Mouse (Mus musculus): ENCODE data around the gene Trim47. TPM values are rescaled to one million over a fixed set of nuclear protein-coding genes. Genes with fewer than 3 reads are reported as not detected.
"Not testable (repeated sequence)": the region's sequence is repeated elsewhere in the genome, so short reads cannot be mapped to it uniquely, and the experiment has no call there.

Trim47 gene
- polyA plus RNA-seq, 1 experiment from 2014 or later: 16.1 TPM

- 86% methylated on average over 5 of the region's 5 CpGs for WGBS
- no peak overlapping the region for H3K9ac ChIP-seq (ENCODE audit: low read depth, low read length)
These were observed 30.5 kb downstream of the Trim47 start for GRCm38 (mm10) chr11:116096213-116097108.

GRCm38 (mm10) chr11:116095573-116095972 is 31.4 kb downstream of the Trim47 start:
- H3K9me3 ChIP-seq (ENCODE audit: control insufficient read depth): 0 out of 2 replicates have a peak, but pooled peaks cover 2% of the 10 kb centered on the region
- H3K27ac ChIP-seq (ENCODE audit: low read depth, low read length): no peak overlapping the region
- peaks cover 9% of the 10 kb centered on the region for H3K4me1 ChIP-seq (replicated peaks; ENCODE audit: control insufficient read depth, insufficient read depth, low read length)
- no peak for ATAC-seq
- no peak overlapping the region for H3K4me2 ChIP-seq (replicated peaks; ENCODE audit: low read depth)
- no peak for TF ChIP-seq CTCF (IDR thresholded peaks at IDR 0.05; ENCODE audit: low read depth)
- no peak overlapping the region for H3K9ac ChIP-seq (ENCODE audit: low read depth, low read length)
- no peak overlapping the region for H3K4me3 ChIP-seq (ENCODE audit: low read depth, low read length)
- H3K27me3 ChIP-seq (replicated peaks; ENCODE audit: control insufficient read depth, insufficient read depth, low read length): no peaks in the 10 kb centered on the region
- no peaks in the 10 kb centered on the region for H3K36me3 ChIP-seq (ENCODE audit: control insufficient read depth, insufficient read depth)
- WGBS: 50% methylated on average over 3 of the region's 3 CpGs

More at GRCm38 (mm10) chr11:116096213-116097108, 30.5 kb downstream of the Trim47 start:
- H3K4me3 ChIP-seq (ENCODE audit: low read depth, low read length): no peak overlapping the region
- peaks cover 17% of the 10 kb centered on the region for H3K4me1 ChIP-seq (replicated peaks; ENCODE audit: control insufficient read depth, insufficient read depth, low read length)
- no peak for ATAC-seq
- no peaks in the 10 kb centered on the region for H3K27me3 ChIP-seq (replicated peaks; ENCODE audit: control insufficient read depth, insufficient read depth, low read length)
- H3K4me2 ChIP-seq (replicated peaks; ENCODE audit: low read depth): no peak overlapping the region
- H3K9me3 ChIP-seq (ENCODE audit: control insufficient read depth): 0 out of 2 replicates have a peak, but pooled peaks cover 2% of the 10 kb centered on the region
- no peaks in the 10 kb centered on the region for H3K36me3 ChIP-seq (ENCODE audit: control insufficient read depth, insufficient read depth)
- H3K27ac ChIP-seq (ENCODE audit: low read depth, low read length): 0 out of 2 replicates have a peak overlapping the region, but pooled peaks have one; percentile 11
- peak; percentile 69 for TF ChIP-seq CTCF (IDR thresholded peaks at IDR 0.05; ENCODE audit: low read depth)

- no peak for ATAC-seq
- H3K4me2 ChIP-seq (replicated peaks; ENCODE audit: low read depth): no peak overlapping the region
- H3K27ac ChIP-seq (ENCODE audit: low read depth, low read length): no peak overlapping the region
- no peak for TF ChIP-seq CTCF (IDR thresholded peaks at IDR 0.05; ENCODE audit: low read depth)
- H3K9ac ChIP-seq (ENCODE audit: low read depth, low read length): no peak overlapping the region
- H3K4me3 ChIP-seq (ENCODE audit: low read depth, low read length): no peak overlapping the region
- no peaks in the 10 kb centered on the region for H3K27me3 ChIP-seq (replicated peaks; ENCODE audit: control insufficient read depth, insufficient read depth, low read length)
- WGBS: 48% methylated on average over 16 of the region's 16 CpGs
- H3K4me1 ChIP-seq (replicated peaks; ENCODE audit: control insufficient read depth, insufficient read depth, low read length): peaks cover 2% of the 10 kb centered on the region; the same call in 1 of the 2 replicates
- H3K9me3 ChIP-seq (ENCODE audit: control insufficient read depth): 0 out of 2 replicates have a peak, but pooled peaks cover 2% of the 10 kb centered on the region
- H3K36me3 ChIP-seq (ENCODE audit: control insufficient read depth, insufficient read depth): no peaks in the 10 kb centered on the region
These were observed 33.0 kb downstream of the Trim47 start for GRCm38 (mm10) chr11:116093771-116094565.

- not testable (repeated sequence) for H3K27ac ChIP-seq (ENCODE audit: low read depth, low read length); H3K4me1 ChIP-seq (replicated peaks; ENCODE audit: control insufficient read depth, insufficient read depth, low read length); H3K9ac ChIP-seq (ENCODE audit: low read depth, low read length); H3K9me3 ChIP-seq (ENCODE audit: control insufficient read depth); H3K4me2 ChIP-seq (replicated peaks; ENCODE audit: low read depth); H3K4me3 ChIP-seq (ENCODE audit: low read depth, low read length); H3K36me3 ChIP-seq (ENCODE audit: control insufficient read depth, insufficient read depth); ATAC-seq; H3K27me3 ChIP-seq (replicated peaks; ENCODE audit: control insufficient read depth, insufficient read depth, low read length)
- WGBS: 90% methylated on average over 6 of the region's 6 CpGs
These were observed 34.1 kb downstream of the Trim47 start for GRCm38 (mm10) chr11:116092959-116093358.

GRCm38 (mm10) chr11:116091591-116091990 is 35.4 kb downstream of the Trim47 start:
- no peaks in the 10 kb centered on the region for H3K4me1 ChIP-seq (replicated peaks; ENCODE audit: control insufficient read depth, insufficient read depth, low read length)
- H3K4me3 ChIP-seq (ENCODE audit: low read depth, low read length): no peak overlapping the region
- ATAC-seq: no peak
- H3K4me2 ChIP-seq (replicated peaks; ENCODE audit: low read depth): no peak overlapping the region
- TF ChIP-seq CTCF (IDR thresholded peaks at IDR 0.05; ENCODE audit: low read depth): no peak
- 91% methylated on average over 6 of the region's 6 CpGs for WGBS
- no peaks in the 10 kb centered on the region for H3K27me3 ChIP-seq (replicated peaks; ENCODE audit: control insufficient read depth, insufficient read depth, low read length)
- 0 out of 2 replicates have a peak, but pooled peaks cover under 1% of the 10 kb centered on the region for H3K9me3 ChIP-seq (ENCODE audit: control insufficient read depth)
- H3K9ac ChIP-seq (ENCODE audit: low read depth, low read length): no peak overlapping the region
- no peaks in the 10 kb centered on the region for H3K36me3 ChIP-seq (ENCODE audit: control insufficient read depth, insufficient read depth)
- no peak overlapping the region for H3K27ac ChIP-seq (ENCODE audit: low read depth, low read length)

GRCm38 (mm10) chr11:116089545-116089944 is 37.5 kb downstream of the Trim47 start:
- Histone ChIP-seq H3K4me3 (ENCODE audit: low read depth, low read length) (no peak overlapping the region), H3K4me2 (replicated peaks; ENCODE audit: low read depth) (no peak overlapping the region), H3K9ac (ENCODE audit: low read depth, low read length) (no peak overlapping the region), H3K4me1 (replicated peaks; ENCODE audit: control insufficient read depth, insufficient read depth, low read length) (no peaks in the 10 kb centered on the region), H3K27ac (ENCODE audit: low read depth, low read length) (no peak overlapping the region), H3K9me3 (ENCODE audit: control insufficient read depth) (no peaks in the 10 kb centered on the region), H3K36me3 (ENCODE audit: control insufficient read depth, insufficient read depth) (no peaks in the 10 kb centered on the region; the same call in 1 of the 2 replicates), H3K27me3 (replicated peaks; ENCODE audit: control insufficient read depth, insufficient read depth, low read length) (no peaks in the 10 kb centered on the region)
- TF ChIP-seq CTCF (IDR thresholded peaks at IDR 0.05; ENCODE audit: low read depth): no peak
- whole genome bisulfite sequencing: 89% methylated on average over 6 of the region's 6 CpGs
- ATAC-seq: no peak
